Mouse (Mus musculus) liver, embryonic 15.5 days (tissue): ENCODE data around the gene Snd1. TPM values are rescaled to one million over a fixed set of nuclear protein-coding genes. Genes with fewer than 3 reads are reported as not detected.
A peak's percentile ranks its signal among the peaks of the same experiment; 100 is the strongest.

ENCODE experiments used
- ATAC-seq: fragments of 200-750 bp; cut with Nextera tagmentation; 2 replicates; pipeline ENCODE4 v1.8.0; 2017; ENCODE audit warnings: moderate number of reproducible peaks, mild to moderate bottlenecking, moderate library complexity; ENCODE audit not compliant: insufficient read depth
- H3K27ac ChIP-seq: fragments of 300-500 bp; sonication (generic); replicated peaks from 2 replicates; pipeline ENCODE4 v1.5.1; 2015; ENCODE audit warnings: mild to moderate bottlenecking, inconsistent platforms
- H3K27me3 ChIP-seq: fragments of 300-500 bp; sonication (generic); 2 replicates; pipeline ENCODE4 v1.6.1; 2015; ENCODE audit warnings: mild to moderate bottlenecking, inconsistent platforms
- H3K36me3 ChIP-seq: fragments of 300-500 bp; sonication (generic); replicated peaks from 2 replicates; pipeline ENCODE4 v1.6.1; 2015; ENCODE audit warnings: moderate library complexity, mild to moderate bottlenecking, inconsistent platforms
- H3K4me1 ChIP-seq: fragments of 300-500 bp; sonication (generic); replicated peaks from 2 replicates; pipeline ENCODE4 v1.6.1; 2015; ENCODE audit warnings: inconsistent platforms
- H3K4me2 ChIP-seq: fragments of 300-500 bp; sonication (generic); 2 replicates; pipeline ENCODE4 v1.6.1; 2015; ENCODE audit warnings: moderate library complexity, mild to moderate bottlenecking, inconsistent platforms
- H3K4me3 ChIP-seq: fragments of 300-500 bp; sonication (generic); replicated peaks from 2 replicates; pipeline ENCODE4 v1.5.1; 2015; ENCODE audit warnings: mild to moderate bottlenecking, inconsistent platforms
- H3K9ac ChIP-seq: fragments of 300-500 bp; sonication (generic); 2 replicates; pipeline ENCODE4 v1.6.1; 2015; ENCODE audit warnings: moderate library complexity, mild to moderate bottlenecking, inconsistent platforms
- H3K9me3 ChIP-seq: fragments of 300-500 bp; sonication (generic); replicated peaks from 2 replicates; pipeline ENCODE4 v1.6.1; 2016; ENCODE audit warnings: inconsistent platforms
- WGBS: fragments of 180-500 bp; shearing (Covaris S2); methylation state at CpG from one replicate; pipeline ENCODE4 v1.1.7; 2015; ENCODE audit warnings: mixed read lengths; ENCODE audit not compliant: insufficient replicate concordance; 5-methylcytosine and 5-hydroxymethylcytosine counted together
- polyA plus RNA-seq: library from polyadenylated mRNA; unstranded; fragments of >200 nt; fragmentation: Nextera tagmentation; extraction: Ambion mirVana; gene quantifications from 2 replicates; pipeline ENCODE4 v1.2.1, GENCODE M21; 2015

The Snd1 gene
- polyA plus RNA-seq, 1 experiment from 2014 or later = 51.1 TPM

DNA sequence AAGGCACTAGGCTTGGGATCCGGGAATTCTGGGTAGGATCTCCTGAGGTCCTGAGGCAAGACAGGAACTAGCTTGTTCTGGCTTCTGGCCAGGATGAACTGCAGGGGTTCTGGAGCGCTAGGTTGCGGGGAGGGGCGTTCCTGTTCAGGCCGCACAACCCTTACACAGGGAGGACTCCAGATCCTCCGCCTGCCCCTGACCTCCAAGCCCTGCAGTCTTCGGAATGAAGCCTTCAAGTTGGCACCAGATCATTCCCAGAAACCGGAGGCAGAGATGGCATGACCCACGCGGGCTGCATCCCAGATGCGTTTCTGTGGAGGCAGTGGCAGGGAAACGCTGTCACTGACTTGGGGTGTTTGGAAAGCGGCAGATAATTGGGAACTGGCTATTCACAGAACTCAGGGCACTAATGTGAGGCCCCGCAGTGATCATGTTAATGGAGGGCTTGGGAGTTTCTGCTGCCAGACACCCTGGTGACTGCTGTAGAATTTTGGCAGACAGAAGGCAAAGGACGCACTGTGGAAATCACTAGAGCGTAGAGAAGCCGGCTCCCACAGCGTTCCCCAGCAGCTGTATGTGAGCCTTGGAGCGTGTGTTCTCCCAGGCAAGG is 457.5 kb downstream of the Snd1 start:
- H3K27ac ChIP-seq = no peak overlapping the region
- H3K27me3 ChIP-seq = peaks cover 20% of the 10 kb centered on the region
- H3K9me3 ChIP-seq = no peaks in the 10 kb centered on the region
- H3K4me1 ChIP-seq = no peaks in the 10 kb centered on the region
- H3K9ac ChIP-seq = no peak overlapping the region
- peak overlapping the region; percentile 20 for H3K4me2 ChIP-seq
- no peak for ATAC-seq
- no peak overlapping the region for H3K4me3 ChIP-seq
- H3K36me3 ChIP-seq = no peaks in the 10 kb centered on the region
- WGBS = 20% methylated on average over 19 of the region's 19 CpGs

DNA sequence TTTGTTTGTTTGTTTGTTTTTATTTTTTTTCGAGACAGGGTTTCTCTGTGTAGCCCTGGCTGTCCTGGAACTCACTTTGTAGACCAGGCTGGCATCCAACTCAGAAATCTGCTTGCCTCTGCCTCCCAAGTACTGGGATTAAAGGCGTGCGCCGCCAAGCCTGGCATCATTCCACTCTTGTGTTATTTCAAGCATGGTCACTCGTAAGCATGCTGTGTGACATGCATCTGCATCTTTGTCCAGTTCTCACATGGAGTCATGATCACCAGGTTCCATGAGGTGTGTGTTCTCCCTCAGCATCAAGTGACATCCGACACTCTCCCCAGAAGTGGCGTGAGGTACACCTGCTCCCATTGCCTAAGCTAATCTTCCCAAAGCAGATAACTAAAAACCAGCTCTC is 460.8 kb downstream of the Snd1 start:
- H3K4me3 ChIP-seq = no peak overlapping the region
- WGBS = 70% methylated on average over 7 of the region's 7 CpGs

GRCm38 (mm10) chr6:28947254-28947653 is 472.3 kb downstream of the Snd1 start:
- 55% methylated on average over 9 of the region's 9 CpGs for WGBS
- Histone ChIP-seq H3K36me3 (no peaks in the 10 kb centered on the region), H3K27me3 (no peaks in the 10 kb centered on the region), H3K9me3 (no peaks in the 10 kb centered on the region), H3K4me3 (no peak overlapping the region), H3K4me2 (no peak overlapping the region), H3K27ac (no peak overlapping the region), H3K9ac (no peak overlapping the region), H3K4me1 (no peaks in the 10 kb centered on the region)
- no peak for ATAC-seq

More for the DNA sequence above, 460.8 kb downstream of the Snd1 start:
- ATAC-seq = no peak
- Histone ChIP-seq H3K9me3 (no peaks in the 10 kb centered on the region), H3K27me3 (peaks cover 20% of the 10 kb centered on the region), H3K4me2 (no peak overlapping the region), H3K36me3 (no peaks in the 10 kb centered on the region), H3K27ac (no peak overlapping the region), H3K9ac (no peak overlapping the region), H3K4me1 (no peaks in the 10 kb centered on the region)

- WGBS = 15% methylated on average over 12 of the region's 12 CpGs
- Histone ChIP-seq H3K4me3 (no peak overlapping the region), H3K27ac (no peak overlapping the region)
These were observed 474.3 kb downstream of the Snd1 start for GRCm38 (mm10) chr6:28949269-28949668.

DNA sequence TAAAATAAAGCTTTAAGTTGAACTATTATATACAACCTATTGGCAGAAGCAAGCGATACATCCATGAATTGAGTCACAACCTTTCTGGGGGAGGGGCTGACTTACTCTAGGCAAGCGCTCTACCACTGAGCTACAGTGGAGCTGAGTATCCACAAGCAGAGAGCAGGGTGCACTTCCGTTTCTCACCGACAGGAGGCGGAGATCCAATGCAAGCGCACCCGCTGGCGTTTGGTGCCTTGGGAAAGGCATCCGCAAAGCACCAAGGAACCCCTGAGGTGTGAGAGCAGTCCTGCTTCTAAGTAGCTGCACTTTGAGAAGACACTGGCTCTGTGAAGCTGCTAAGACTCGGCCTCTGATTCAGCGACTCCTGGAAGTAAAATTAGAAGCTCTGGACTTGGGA is 480.6 kb downstream of the Snd1 start:
- ATAC-seq = no peak
- H3K4me3 ChIP-seq = no peak overlapping the region
- no peak overlapping the region for H3K27ac ChIP-seq
- no peaks in the 10 kb centered on the region for H3K9me3 ChIP-seq
- no peaks in the 10 kb centered on the region for H3K27me3 ChIP-seq
- H3K4me2 ChIP-seq = no peak overlapping the region
- no peaks in the 10 kb centered on the region for H3K4me1 ChIP-seq
- no peak overlapping the region for H3K9ac ChIP-seq
- H3K36me3 ChIP-seq = no peaks in the 10 kb centered on the region
- WGBS = 16% methylated on average over 11 of the region's 11 CpGs

More at GRCm38 (mm10) chr6:28949269-28949668, 474.3 kb downstream of the Snd1 start:
- Histone ChIP-seq H3K4me2 (no peak overlapping the region), H3K9ac (no peak overlapping the region), H3K4me1 (no peaks in the 10 kb centered on the region), H3K36me3 (no peaks in the 10 kb centered on the region), H3K9me3 (no peaks in the 10 kb centered on the region), H3K27me3 (no peaks in the 10 kb centered on the region)
- no peak for ATAC-seq

- WGBS = 72% methylated on average over 10 of the region's 10 CpGs
- Histone ChIP-seq H3K4me3 (no peak overlapping the region), H3K4me2 (no peak overlapping the region), H3K36me3 (no peaks in the 10 kb centered on the region), H3K27me3 (no peaks in the 10 kb centered on the region), H3K27ac (no peak overlapping the region), H3K9me3 (no peaks in the 10 kb centered on the region), H3K9ac (no peak overlapping the region), H3K4me1 (no peaks in the 10 kb centered on the region)
- no peak for ATAC-seq
These were observed 482.5 kb downstream of the Snd1 start for GRCm38 (mm10) chr6:28957486-28957885.

GRCm38 (mm10) chr6:28963178-28963577 is 488.2 kb downstream of the Snd1 start:
- no peak overlapping the region for H3K4me2 ChIP-seq
- no peaks in the 10 kb centered on the region for H3K27me3 ChIP-seq
- no peak overlapping the region for H3K9ac ChIP-seq
- ATAC-seq = no peak
- H3K9me3 ChIP-seq = no peaks in the 10 kb centered on the region
- no peak overlapping the region for H3K4me3 ChIP-seq
- no peaks in the 10 kb centered on the region for H3K36me3 ChIP-seq
- 50% methylated on average over 5 of the region's 5 CpGs for WGBS
- no peak overlapping the region for H3K27ac ChIP-seq
- H3K4me1 ChIP-seq = no peaks in the 10 kb centered on the region

GRCm38 (mm10) chr6:28965264-28965663 is 490.3 kb downstream of the Snd1 start:
- Histone ChIP-seq H3K27ac (no peak overlapping the region), H3K9ac (no peak overlapping the region), H3K4me2 (no peak overlapping the region), H3K9me3 (no peaks in the 10 kb centered on the region), H3K36me3 (no peaks in the 10 kb centered on the region), H3K4me3 (no peak overlapping the region), H3K4me1 (no peaks in the 10 kb centered on the region), H3K27me3 (no peaks in the 10 kb centered on the region)
- WGBS = 40% methylated on average over 8 of the region's 8 CpGs
- ATAC-seq = no peak

DNA sequence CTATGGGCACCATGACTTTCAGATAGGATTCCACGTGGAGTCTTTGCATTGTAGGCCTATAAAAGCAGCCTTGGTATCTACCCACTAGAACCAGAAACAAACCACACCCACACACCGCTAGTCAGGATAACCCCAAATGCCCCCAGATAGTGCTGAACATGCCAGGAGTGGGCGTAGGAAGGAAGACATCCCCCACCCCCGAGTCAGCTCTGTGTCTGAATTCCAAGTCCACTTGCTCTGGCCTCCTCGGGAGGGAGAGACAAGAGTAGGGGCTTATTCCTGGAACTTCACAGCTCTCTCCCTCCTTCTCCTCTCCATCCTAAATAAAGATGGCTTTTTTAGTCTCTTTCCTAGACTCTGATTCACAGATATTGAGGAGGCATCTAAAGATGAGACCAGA is 494.7 kb downstream of the Snd1 start:
- H3K9me3 ChIP-seq = no peaks in the 10 kb centered on the region
- ATAC-seq = no peak
- WGBS = 21% methylated on average over 5 of the region's 5 CpGs
- H3K4me2 ChIP-seq = no peak overlapping the region
- no peaks in the 10 kb centered on the region for H3K4me1 ChIP-seq
- H3K9ac ChIP-seq = no peak overlapping the region
- H3K4me3 ChIP-seq = no peak overlapping the region
- H3K27ac ChIP-seq = no peak overlapping the region
- no peaks in the 10 kb centered on the region for H3K27me3 ChIP-seq
- H3K36me3 ChIP-seq = no peaks in the 10 kb centered on the region

- 42% methylated on average over 4 of the region's 4 CpGs for WGBS
- Histone ChIP-seq H3K4me2 (no peak overlapping the region), H3K36me3 (no peaks in the 10 kb centered on the region), H3K9me3 (no peaks in the 10 kb centered on the region), H3K27ac (no peak overlapping the region), H3K9ac (no peak overlapping the region), H3K4me3 (no peak overlapping the region), H3K4me1 (no peaks in the 10 kb centered on the region), H3K27me3 (no peaks in the 10 kb centered on the region)
- no peak for ATAC-seq
These were observed 495.8 kb downstream of the Snd1 start for GRCm38 (mm10) chr6:28970711-28971110.

DNA sequence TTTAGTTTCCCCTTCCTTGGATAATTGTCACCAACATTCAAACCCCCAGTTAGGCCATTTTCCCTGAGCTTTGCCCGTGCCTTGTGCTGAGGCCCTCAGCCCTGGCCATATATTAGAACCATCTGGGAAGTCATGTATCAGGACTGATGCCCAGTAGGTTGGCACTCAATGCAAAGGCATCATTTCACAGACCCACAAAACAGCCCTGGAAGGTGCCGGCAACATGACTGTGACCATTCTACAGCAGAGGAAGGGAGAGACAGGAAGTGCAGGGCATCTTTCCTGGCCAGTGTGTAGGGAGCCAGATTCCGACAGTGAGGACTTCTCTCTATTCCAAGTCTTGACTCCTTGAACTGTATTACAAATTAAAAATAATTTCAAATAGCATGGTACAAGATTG is 499.6 kb downstream of the Snd1 start:
- no peaks in the 10 kb centered on the region for H3K36me3 ChIP-seq
- H3K27ac ChIP-seq = no peak overlapping the region
- no peak overlapping the region for H3K9ac ChIP-seq
- WGBS = 57% methylated on average over 3 of the region's 3 CpGs
- H3K4me3 ChIP-seq = no peak overlapping the region
- H3K9me3 ChIP-seq = no peaks in the 10 kb centered on the region
- peaks cover 12% of the 10 kb centered on the region for H3K27me3 ChIP-seq
- H3K4me1 ChIP-seq = no peaks in the 10 kb centered on the region
- H3K4me2 ChIP-seq = no peak overlapping the region
- ATAC-seq = no peak

DNA sequence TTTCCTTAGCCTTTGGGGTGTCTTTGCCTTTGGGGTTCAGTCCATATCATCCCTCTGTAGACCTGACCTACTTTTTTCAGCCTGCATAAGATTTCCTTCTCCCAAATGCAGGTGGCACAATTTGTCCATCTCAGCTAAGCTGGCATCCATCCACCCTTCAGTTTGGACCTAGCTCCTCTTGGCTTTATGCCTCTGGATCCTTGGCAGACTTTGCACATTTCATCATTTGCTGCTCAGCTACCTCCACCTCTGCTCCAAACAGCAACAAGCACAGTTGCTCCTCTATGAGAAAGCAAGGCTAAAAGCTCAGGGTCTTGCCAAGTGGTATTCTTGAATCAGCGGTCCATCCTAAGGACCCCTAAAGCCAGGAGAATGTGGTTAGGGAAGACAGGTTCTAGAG is 500.2 kb downstream of the Snd1 start:
- peaks cover 18% of the 10 kb centered on the region for H3K27me3 ChIP-seq
- ATAC-seq = no peak
- no peak overlapping the region for H3K4me2 ChIP-seq
- no peak overlapping the region for H3K27ac ChIP-seq
- 65% methylated on average over 1 of the region's 1 CpGs for WGBS
- no peak overlapping the region for H3K9ac ChIP-seq
- no peak overlapping the region for H3K4me3 ChIP-seq
- H3K36me3 ChIP-seq = no peaks in the 10 kb centered on the region
- H3K9me3 ChIP-seq = no peaks in the 10 kb centered on the region
- no peaks in the 10 kb centered on the region for H3K4me1 ChIP-seq
